Mouse (Mus musculus) gastrocnemius, adult 2 months (tissue): Measurements from ENCODE around the gene Nlgn1. TPM values are rescaled to one million over a fixed set of nuclear protein-coding genes. Genes with fewer than 3 reads are reported as not detected.

Experiments
- DNase-seq: peaks from one replicate; pipeline ENCODE4 v3.0.0; 2022
- H3K27ac ChIP-seq: fragments of 200-600 bp; 2 replicates; pipeline ENCODE4 v1.8.1; 2022; ENCODE audit warnings: mild to moderate bottlenecking
- H3K4me3 ChIP-seq: fragments of 200-600 bp; 2 replicates; pipeline ENCODE4 v1.8.1; 2022; ENCODE audit warnings: mild to moderate bottlenecking, moderate library complexity
- CTCF ChIP-seq: fragments of 200-600 bp; IDR thresholded peaks from 2 replicates; pipeline ENCODE4 v1.8.1; 2022; ENCODE audit warnings: antibody characterized with exemption, mild to moderate bottlenecking, moderate library complexity
- intact Hi-C: fragments of 180-260 bp; cut with DNase I; formaldehyde crosslinking; loops from one replicate; pipeline ENCODE4 v1.15.1; 2025
- total RNA-seq, 2 experiments: library from RNA; stranded (reverse); gene quantifications; 2 replicates each; pipeline ENCODE4 v1.2.3; 2021

Nlgn1 gene
- total RNA-seq, 2 experiments from 2014 or later = 0.10 to 0.22 TPM

DNA sequence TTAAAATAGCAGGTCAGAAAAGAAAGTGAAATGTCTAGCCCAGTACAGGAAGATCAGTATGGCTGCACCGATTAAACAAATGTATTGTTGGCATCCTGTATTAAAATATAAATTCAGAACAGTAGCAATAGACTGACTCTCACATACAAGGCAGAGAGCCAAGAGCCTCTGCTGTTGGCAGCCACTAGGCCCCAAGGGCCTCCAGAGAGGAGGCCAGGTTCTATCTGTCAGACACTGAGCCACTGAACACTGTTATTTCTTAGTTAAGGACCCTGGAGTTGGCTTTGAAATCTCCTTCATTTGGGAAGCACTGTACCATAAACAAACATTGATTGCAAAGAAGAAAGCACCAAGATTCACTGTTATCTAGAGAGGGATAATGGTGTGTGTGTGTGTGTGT is 215.2 kb downstream of the Nlgn1 start:
- H3K27ac ChIP-seq = no peak overlapping the region
- TF ChIP-seq CTCF = no peak
- intact Hi-C loops = no loop called here
- H3K4me3 ChIP-seq = no peak overlapping the region
- no peak for DNase-seq

GRCm38 (mm10) chr3:26106361-26106760 is 225.9 kb downstream of the Nlgn1 start:
- no peak for DNase-seq
- TF ChIP-seq CTCF = no peak
- H3K27ac ChIP-seq = no peak overlapping the region
- H3K4me3 ChIP-seq = no peak overlapping the region
- intact Hi-C loops = no loop called here

DNA sequence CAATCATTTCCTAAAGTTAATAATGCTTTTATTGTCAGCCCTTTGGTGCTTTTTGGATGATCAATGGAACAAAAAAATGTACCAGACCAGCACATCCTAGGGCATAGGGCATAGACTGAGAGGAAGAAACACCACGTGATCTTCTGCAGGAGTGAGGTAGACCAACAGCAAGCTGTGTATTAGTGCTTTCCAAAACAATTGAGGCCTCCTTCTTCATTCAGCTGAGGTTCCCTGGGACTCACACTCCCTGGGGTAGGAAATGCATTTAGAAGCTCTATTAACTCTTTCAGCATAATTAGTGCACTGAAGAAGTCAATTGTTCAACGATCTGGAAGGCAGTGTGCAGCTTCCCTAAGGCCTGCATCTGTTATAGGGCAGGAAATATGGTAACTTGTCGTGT is 226.7 kb downstream of the Nlgn1 start:
- DNase-seq = no peak
- Histone ChIP-seq H3K27ac (no peak overlapping the region), H3K4me3 (no peak overlapping the region)
- intact Hi-C loops = no loop called here
- TF ChIP-seq CTCF = no peak

GRCm38 (mm10) chr3:26102271-26102670 is 230.0 kb downstream of the Nlgn1 start:
- intact Hi-C loops = no loop called here
- Histone ChIP-seq H3K27ac (no peak overlapping the region), H3K4me3 (no peak overlapping the region)
- no peak for DNase-seq
- no peak for TF ChIP-seq CTCF

- H3K27ac ChIP-seq = no peak overlapping the region
- peak; percentile 39 for TF ChIP-seq CTCF
- H3K4me3 ChIP-seq = no peak overlapping the region
- no peak for DNase-seq
- intact Hi-C loops = no loop called here
Measured at GRCm38 (mm10) chr3:26095551-26095950, 236.7 kb downstream of the Nlgn1 start.

DNA sequence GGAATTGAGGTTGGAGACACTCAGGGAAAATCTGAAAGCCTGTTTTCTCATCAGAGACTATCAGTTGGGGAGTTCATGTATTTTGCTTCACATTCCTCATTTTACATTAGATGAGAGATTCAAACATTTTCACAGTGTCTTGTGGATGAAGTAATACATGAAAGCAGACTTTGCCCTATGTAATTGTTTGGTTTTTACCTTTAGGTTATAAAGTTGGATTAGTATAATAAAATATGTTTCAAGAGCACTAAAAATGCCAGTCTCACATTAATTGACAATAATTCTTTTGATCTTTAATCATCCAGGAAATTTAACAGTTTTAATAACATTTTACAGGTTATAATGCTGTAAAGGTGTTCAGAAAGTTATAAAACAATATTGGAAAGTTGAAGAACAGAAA is 262.9 kb downstream of the Nlgn1 start:
- TF ChIP-seq CTCF = no peak
- no peak overlapping the region for H3K4me3 ChIP-seq
- H3K27ac ChIP-seq = no peak overlapping the region
- intact Hi-C loops = no loop called here
- DNase-seq = no peak

DNA sequence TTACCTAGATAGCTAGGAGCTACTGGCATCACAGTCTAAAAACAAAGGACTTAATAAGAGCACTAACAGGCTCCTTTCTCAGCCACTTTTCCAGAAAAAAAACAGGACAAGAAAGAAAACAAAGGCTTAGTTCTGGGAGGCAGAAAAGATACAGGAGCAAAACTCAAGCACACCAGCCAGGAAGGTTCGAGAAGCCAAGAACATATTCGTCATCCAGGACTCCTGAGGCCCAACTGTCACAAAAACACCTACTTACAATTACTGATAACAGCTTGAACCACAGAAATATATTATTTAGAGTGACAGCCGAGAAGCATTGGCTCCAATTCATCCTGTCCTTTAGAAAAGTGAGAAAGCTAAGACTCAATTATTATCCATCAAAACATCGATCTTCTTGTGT is 281.5 kb downstream of the Nlgn1 start:
- DNase-seq = no peak
- intact Hi-C loops = no loop called here
- no peak overlapping the region for H3K27ac ChIP-seq
- H3K4me3 ChIP-seq = no peak overlapping the region
- no peak for TF ChIP-seq CTCF

GRCm38 (mm10) chr3:26042966-26043365 is 289.3 kb downstream of the Nlgn1 start:
- DNase-seq = no peak
- TF ChIP-seq CTCF = no peak
- no peak overlapping the region for H3K4me3 ChIP-seq
- intact Hi-C loops = no loop called here
- H3K27ac ChIP-seq = no peak overlapping the region

GRCm38 (mm10) chr3:26039696-26040095 is 292.6 kb downstream of the Nlgn1 start:
- Histone ChIP-seq H3K27ac (no peak overlapping the region), H3K4me3 (no peak overlapping the region)
- TF ChIP-seq CTCF = no peak
- intact Hi-C loops = no loop called here
- DNase-seq = no peak

DNA sequence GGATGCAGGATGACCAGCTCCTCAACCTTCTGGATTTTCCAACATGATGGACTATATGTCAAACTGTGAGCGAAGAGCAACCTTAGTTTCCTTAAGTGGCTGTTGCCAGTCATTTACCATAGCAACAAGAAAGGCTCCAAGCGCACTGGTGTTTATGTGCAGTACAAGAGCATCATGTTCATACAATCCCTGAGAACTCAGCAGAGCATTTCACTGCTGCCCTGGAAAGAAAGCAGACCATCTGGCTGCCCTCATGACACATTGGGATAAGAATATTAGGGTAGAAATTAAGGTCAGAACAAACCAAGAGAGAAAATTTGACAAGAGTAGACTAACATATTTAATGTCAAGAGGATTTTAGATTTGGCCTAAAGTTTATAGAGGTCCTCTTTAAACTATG is 306.2 kb downstream of the Nlgn1 start:
- no peak overlapping the region for H3K4me3 ChIP-seq
- intact Hi-C loops = no loop called here
- DNase-seq = no peak
- no peak overlapping the region for H3K27ac ChIP-seq
- TF ChIP-seq CTCF = no peak

- no peak overlapping the region for H3K4me3 ChIP-seq
- no peak for TF ChIP-seq CTCF
- intact Hi-C loops = no loop called here
- no peak for DNase-seq
- no peak overlapping the region for H3K27ac ChIP-seq
Measured at GRCm38 (mm10) chr3:26023217-26023616, 309.0 kb downstream of the Nlgn1 start.

DNA sequence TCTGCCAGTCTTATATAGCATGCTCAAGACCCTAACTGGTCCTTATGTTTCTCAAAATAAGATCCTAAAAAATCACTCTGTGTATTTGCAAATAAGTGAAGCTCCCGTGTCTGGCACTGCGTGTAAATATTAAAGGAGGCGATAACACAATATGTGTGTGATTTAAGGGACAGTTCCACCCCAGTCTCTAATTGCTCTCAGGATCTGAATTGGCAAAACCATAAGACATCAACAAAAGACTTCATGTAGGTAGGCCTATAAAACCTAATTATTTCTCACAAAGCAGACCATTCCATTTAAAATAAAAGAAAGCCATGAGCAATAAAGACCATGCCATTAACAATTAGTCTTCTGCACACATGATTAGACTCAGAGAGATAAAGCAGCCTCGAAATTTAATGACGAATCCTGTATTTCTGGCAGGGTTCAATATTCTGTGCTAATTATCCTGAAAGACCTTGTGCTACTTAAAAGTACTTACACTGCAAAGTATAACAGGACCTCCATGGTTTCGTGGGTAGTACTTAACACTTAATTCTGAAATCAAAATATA is 310.6 kb downstream of the Nlgn1 start:
- no peak for DNase-seq
- intact Hi-C loops = no loop called here
- TF ChIP-seq CTCF = no peak

DNA sequence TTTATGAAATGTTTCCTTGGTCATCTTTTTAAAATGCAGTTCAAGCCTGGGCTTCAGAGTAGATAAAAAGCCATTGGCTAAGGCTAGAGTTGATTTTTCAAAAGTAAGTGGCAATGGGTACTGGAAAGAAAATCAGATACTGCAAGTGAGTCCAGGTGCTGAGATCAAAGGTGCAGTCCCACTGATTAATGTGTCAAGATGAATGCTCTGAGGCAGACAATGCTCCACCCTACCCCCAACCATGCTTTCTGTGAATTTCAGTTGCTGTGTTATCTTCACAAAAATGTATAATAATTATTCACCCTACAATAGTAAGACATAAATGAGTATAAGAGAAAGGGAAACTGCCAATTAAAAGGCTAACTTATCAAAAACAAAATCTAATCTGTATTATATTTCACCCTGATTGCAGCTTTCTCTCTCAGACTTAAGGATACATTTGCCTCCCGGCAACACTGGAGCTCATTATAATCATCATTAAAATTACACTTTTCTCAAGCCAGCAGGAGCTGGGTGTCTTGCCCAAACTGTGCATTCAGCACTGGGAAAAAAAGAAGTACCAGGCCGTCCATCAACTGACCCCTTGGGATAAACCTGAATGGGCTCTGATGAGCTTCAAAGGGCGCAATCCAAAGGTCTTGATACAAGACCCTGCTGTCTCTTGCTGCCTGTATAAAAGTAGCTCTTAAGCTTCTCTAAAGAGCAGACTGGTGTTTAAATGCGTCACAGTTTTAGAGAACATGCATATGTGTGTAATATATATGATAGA is 320.8 kb downstream of the Nlgn1 start:
- TF ChIP-seq CTCF = no peak
- Histone ChIP-seq H3K4me3 (no peak overlapping the region), H3K27ac (no peak overlapping the region)
- intact Hi-C loops = no loop called here
- DNase-seq = no peak

More for the DNA sequence above, 310.6 kb downstream of the Nlgn1 start:
- Histone ChIP-seq H3K27ac (no peak overlapping the region), H3K4me3 (no peak overlapping the region)
